Mouse (Mus musculus): ENCODE results near the gene Hbq1b. TPM values are rescaled to one million over a fixed set of nuclear protein-coding genes. Genes with fewer than 3 reads are reported as not detected.

The Hbq1b gene
- total RNA-seq, 2 experiments from 2014 or later, result 1.6 TPM; not detected in 1

GRCm38 (mm10) chr11:32299865-32300264 is 13.1 kb downstream of the Hbq1b start, which contains the start of gene Hbq1a:
TSS of gene Hbq1a (plus strand) at chr11:32300069.
- DNase-seq (ENCODE audit: low spot score in 2 of 2), result peak; percentile 25 to 79

GRCm38 (mm10) chr11:32300279-32301267 is 13.8 kb downstream of the Hbq1b start:
- no peak for DNase-seq (ENCODE audit: low spot score in 2 of 2)

GRCm38 (mm10) chr11:32301506-32301905 is 14.7 kb downstream of the Hbq1b start:
- no peak for DNase-seq (ENCODE audit: low spot score in 2 of 2)

- peak; percentile 46 to 53 for DNase-seq (ENCODE audit: low spot score in 2 of 2)
Observed at GRCm38 (mm10) chr11:32302824-32303419, 16.2 kb downstream of the Hbq1b start.

- DNase-seq (ENCODE audit: low spot score in 2 of 2), result no peak
Observed at GRCm38 (mm10) chr11:32303455-32303854, 16.7 kb downstream of the Hbq1b start.

- no peak for DNase-seq (ENCODE audit: low spot score in 2 of 2)
Observed at GRCm38 (mm10) chr11:32307006-32307405, 20.2 kb downstream of the Hbq1b start.

- DNase-seq (ENCODE audit: low spot score in 2 of 2), result no peak
Observed at GRCm38 (mm10) chr11:32309446-32309845, 22.7 kb downstream of the Hbq1b start.

GRCm38 (mm10) chr11:32309928-32310327 is 23.2 kb downstream of the Hbq1b start:
- no peak for DNase-seq (ENCODE audit: low spot score in 2 of 2)

- no peak for DNase-seq (ENCODE audit: low spot score in 2 of 2)
Observed at GRCm38 (mm10) chr11:32316009-32316408, 29.2 kb downstream of the Hbq1b start.

GRCm38 (mm10) chr11:32320507-32321195 is 33.9 kb downstream of the Hbq1b start:
- DNase-seq (ENCODE audit: low spot score in 2 of 2), result no peak

GRCm38 (mm10) chr11:32321196-32321565 is 34.4 kb downstream of the Hbq1b start:
- peak in 1 of 2 experiments; percentile 74 for DNase-seq (ENCODE audit: low spot score in 2 of 2)

GRCm38 (mm10) chr11:32324609-32325008 is 37.8 kb downstream of the Hbq1b start:
- DNase-seq (ENCODE audit: low spot score in 2 of 2), result peak; percentile 48 to 89

GRCm38 (mm10) chr11:32331075-32331474 is 44.3 kb downstream of the Hbq1b start:
- no peak for DNase-seq (ENCODE audit: low spot score in 2 of 2)

- DNase-seq (ENCODE audit: low spot score in 2 of 2), result no peak
Observed at GRCm38 (mm10) chr11:32331861-32332260, 45.1 kb downstream of the Hbq1b start.

GRCm38 (mm10) chr11:32333235-32333634 is 46.5 kb downstream of the Hbq1b start:
- peak; percentile 36 to 70 for DNase-seq (ENCODE audit: low spot score in 2 of 2)

- no peak for DNase-seq (ENCODE audit: low spot score in 2 of 2)
Observed at GRCm38 (mm10) chr11:32336435-32336907, 49.7 kb downstream of the Hbq1b start.

Other genes starting within 250 kb of the Hbq1b start
- gene Il9r, start 86.7 kb upstream of the Hbq1b start, total RNA-seq (2021), result not detected
- gene Snrnp25, start 81.5 kb upstream of the Hbq1b start, total RNA-seq (2021), result 10 to 100 TPM; 25.0 to 28.1 TPM
- 10 to 100 TPM; 10.3 to 14.5 TPM for gene Rhbdf1, start 64.7 kb upstream of the Hbq1b start, total RNA-seq (2021)
- 10 to 100 TPM; 16.2 to 16.3 TPM for gene Mpg, start 60.5 kb upstream of the Hbq1b start, total RNA-seq (2021)
- gene Nprl3, start 19.3 kb upstream of the Hbq1b start, total RNA-seq (2021), result 10 to 100 TPM; 48.6 to 49.0 TPM
- not detected for gene Hba-x, start 10.6 kb upstream of the Hbq1b start, total RNA-seq (2021)
- gene Hba-a1, start 3.5 kb upstream of the Hbq1b start, total RNA-seq (2021), result 100 to 1,000 TPM; 298 to 318 TPM
- 100 to 1,000 TPM; 253 to 257 TPM for gene Hba-a2, start 9.5 kb downstream of the Hbq1b start, total RNA-seq (2021)
- 1 to 10 TPM in 1 of 2 experiments, under 1 TPM in 1; 0.97 to 1.3 TPM for gene Hbq1a, start 13.1 kb downstream of the Hbq1b start, total RNA-seq (2021)
- gene Sh3pxd2b, start 60.9 kb downstream of the Hbq1b start, total RNA-seq (2021), result 10 to 100 TPM; 10.0 to 12.0 TPM
- gene Ubtd2, start 168.4 kb downstream of the Hbq1b start, total RNA-seq (2021), result 10 to 100 TPM; 27.4 to 31.3 TPM
- 1 to 10 TPM; 2.6 to 2.9 TPM for gene Efcab9, start 245.1 kb downstream of the Hbq1b start, total RNA-seq (2021)
- 1 to 10 TPM; 7.6 to 8.0 TPM for gene Stk10, start 246.3 kb downstream of the Hbq1b start, total RNA-seq (2021)